Mouse (Mus musculus): ENCODE results near the gene Rps17.

Gene Rps17

DNA sequence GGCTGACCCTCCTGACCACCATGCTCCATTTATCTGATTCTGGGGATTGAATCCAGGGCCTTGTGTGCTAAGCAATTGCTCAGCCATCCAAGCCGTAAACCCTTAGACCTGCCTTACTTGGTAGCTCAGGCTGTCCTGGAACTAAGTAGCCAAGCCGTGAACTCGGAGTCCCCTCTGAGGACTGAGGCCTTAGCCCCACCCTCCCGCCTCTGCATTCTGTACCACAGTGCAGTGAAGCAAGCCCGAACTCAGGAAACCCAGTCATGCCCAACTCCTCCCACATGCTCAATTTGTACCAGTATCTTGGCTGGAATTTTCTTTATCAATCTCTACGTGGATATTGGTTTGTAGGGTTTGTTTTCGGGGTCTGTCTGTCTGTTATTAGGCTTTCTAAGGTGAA lies 13.2 kb downstream of the Rps17 start:
- DNase-seq (ENCODE audit: low read depth, low spot score) = no peak

- DNase-seq (ENCODE audit: low read depth, low spot score) = no peak
These were observed 14.3 kb downstream of the Rps17 start for GRCm38 (mm10) chr7:81330767-81331166.

- DNase-seq (ENCODE audit: low read depth, low spot score) = no peak
These were observed 17.4 kb downstream of the Rps17 start for GRCm38 (mm10) chr7:81327661-81328060.

DNA sequence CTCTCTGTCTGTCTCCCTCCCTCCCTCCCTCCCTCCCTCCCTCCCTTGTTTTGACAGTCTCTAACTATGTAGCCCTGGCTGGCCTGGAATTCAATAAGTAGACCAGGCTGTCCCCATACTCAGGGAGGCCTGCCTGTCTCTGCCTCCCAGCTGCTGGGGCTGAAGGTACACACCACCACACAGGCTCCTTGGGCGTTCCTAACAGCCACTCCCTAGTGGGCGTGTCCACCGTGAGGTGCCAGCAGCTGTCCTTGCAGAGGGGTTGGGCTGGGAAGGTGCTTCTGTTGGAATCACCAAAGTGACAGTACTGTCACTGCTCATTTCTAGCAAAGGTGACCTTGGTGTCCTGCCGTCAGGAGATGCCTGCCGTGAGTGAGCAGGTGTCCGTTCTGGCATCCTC lies 18.2 kb downstream of the Rps17 start:
- no peak for DNase-seq (ENCODE audit: low read depth, low spot score)

DNA sequence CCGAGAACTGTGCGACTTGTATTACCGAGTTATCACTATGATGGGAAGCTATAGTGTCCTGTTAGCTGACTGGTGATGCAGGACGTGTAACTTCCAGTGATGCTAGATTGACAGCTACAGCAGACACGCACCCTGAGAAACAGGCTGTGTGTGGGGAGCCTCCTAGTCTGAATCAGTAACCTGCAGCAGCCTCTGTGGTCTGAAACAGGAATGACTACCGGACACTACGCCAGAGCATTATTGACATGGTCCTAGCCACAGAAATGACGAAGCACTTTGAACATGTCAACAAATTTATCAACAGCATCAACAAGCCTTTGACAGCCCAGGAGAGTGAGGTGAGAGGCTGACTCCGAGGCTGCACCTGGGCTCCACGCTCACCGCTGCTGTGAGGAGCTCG lies 19.0 kb downstream of the Rps17 start:
- no peak for DNase-seq (ENCODE audit: low read depth, low spot score)

DNA sequence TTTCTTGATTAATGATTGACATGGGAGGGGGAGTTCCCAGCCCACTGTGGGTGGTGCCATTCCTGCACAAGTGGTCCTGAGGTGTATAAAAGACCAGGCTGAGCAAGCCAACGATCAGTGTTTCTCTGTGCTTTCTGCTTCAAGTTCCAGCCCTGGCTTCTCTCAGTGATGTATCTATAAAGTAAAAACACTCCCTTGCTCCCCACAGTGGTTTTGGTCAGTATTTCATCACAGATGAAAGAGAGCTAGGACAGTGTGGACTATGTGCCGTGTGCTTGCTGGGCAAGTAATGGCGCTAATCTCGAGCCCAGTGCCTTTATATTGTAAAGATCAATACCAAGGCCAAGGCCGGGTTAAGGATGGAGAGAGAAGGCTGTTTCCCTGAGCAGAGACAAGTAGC lies 23.3 kb downstream of the Rps17 start:
- DNase-seq (ENCODE audit: low read depth, low spot score) = no peak

GRCm38 (mm10) chr7:81319749-81320148 lies 25.3 kb downstream of the Rps17 start:
- DNase-seq (ENCODE audit: low read depth, low spot score) = no peak

GRCm38 (mm10) chr7:81315583-81315982 lies 29.5 kb downstream of the Rps17 start:
- no peak for DNase-seq (ENCODE audit: low read depth, low spot score)

DNA sequence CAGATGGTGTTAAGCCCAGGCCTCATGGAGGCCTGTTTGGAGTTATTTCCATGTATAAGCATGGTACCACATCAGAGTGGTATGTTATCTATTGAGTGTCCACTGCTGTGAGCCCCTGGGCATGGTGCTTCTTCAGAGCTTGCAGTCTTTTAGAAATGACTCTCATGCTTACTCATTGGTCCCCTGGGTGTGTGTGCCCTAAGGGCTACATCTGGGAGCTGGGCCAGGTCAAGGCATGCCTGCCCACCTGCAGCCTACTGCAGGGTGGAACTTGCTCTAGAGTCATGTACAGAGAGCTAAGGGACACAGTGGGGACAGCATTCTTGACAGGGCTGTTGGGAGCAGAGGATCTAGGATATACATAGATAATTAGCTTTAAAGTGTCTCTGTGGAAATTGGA lies 33.5 kb downstream of the Rps17 start:
- DNase-seq (ENCODE audit: low read depth, low spot score) = no peak

DNA sequence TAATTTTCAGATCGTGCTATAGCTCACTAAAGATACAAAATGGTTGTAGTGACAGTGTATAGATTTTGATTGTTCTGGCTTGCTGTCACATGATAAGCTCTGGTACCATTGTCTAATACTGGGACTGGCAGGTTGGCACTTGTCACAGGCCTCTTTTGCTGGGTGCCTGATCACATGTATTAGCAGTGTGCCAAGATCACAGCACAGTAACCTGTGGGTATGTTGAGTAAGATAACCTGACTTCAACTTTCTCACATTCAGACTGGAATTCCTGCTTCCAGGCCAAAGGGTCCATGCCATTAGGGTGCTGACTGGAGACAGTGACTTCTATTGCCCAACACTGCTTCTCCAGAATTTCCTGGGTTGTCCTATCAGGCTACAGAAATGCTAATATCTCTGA lies 33.9 kb downstream of the Rps17 start:
- DNase-seq (ENCODE audit: low read depth, low spot score) = no peak

- no peak for DNase-seq (ENCODE audit: low read depth, low spot score)
These were observed 35.8 kb downstream of the Rps17 start for GRCm38 (mm10) chr7:81309247-81309646.

DNA sequence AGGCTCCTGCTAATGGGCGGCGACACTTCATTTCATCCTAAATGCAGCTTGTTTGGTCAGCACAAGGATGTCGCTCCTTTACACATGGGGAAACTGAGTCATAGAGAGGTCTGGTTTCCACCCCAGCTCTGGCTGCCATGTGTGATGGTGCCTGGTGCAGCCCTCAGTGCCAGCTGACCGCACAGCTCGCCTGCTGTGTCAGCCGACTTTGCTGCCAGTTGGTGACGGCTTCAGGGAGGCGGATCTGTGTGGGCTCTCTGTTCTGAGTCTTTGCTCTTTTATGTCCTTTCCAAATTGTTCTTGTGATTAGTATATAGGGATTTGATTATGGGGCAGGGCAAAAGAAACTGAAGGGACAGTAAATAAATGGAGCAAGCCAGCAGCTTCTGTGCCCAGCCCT lies 37.3 kb downstream of the Rps17 start:
- DNase-seq (ENCODE audit: low read depth, low spot score) = no peak

GRCm38 (mm10) chr7:81304675-81305074 lies 40.4 kb downstream of the Rps17 start:
- no peak for DNase-seq (ENCODE audit: low read depth, low spot score)

DNA sequence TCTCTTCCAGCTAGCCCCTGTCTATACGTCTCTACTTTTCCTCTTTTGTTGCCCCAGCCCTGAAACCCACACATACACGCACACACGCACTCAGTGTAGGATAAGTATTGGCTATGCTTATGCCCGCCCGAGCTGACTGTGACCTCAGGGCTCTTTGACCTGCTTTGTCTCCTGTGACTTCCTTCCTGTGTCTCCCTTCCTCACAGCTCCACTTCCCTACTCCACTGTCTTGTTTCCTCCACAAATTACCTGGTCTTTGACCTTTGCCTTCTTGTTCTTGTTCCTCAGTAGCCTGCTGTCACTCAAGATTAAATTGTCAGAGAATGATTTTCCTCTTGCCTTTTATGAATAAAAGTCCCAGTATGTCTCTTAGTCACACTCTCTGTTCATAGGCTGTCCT lies 41.0 kb downstream of the Rps17 start:
- DNase-seq (ENCODE audit: low read depth, low spot score) = no peak

DNA sequence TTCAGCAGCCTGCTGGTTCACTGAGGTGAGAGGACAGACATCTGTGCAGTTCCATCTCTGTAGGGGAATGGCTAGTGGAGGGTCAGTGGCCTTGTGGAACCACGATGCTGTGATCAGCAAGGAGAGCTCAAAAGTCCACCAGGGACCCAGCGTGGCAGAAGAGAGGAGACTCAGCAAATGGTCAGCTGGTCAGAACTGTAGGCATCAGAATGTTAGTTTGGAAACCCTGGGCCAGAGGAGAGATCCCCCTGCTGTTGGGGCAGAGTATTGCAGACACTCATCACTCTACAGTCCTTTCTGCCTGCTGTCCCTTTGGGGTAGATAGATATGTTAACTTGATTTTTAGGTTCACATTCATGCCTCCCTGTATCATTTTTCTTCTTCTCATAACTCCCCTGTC lies 41.4 kb downstream of the Rps17 start:
- no peak for DNase-seq (ENCODE audit: low read depth, low spot score)

- no peak for DNase-seq (ENCODE audit: low read depth, low spot score)
These were observed 43.7 kb downstream of the Rps17 start for GRCm38 (mm10) chr7:81301323-81301722.

GRCm38 (mm10) chr7:81298206-81298605 lies 46.8 kb downstream of the Rps17 start:
- DNase-seq (ENCODE audit: low read depth, low spot score) = no peak

- DNase-seq (ENCODE audit: low read depth, low spot score) = no peak
These were observed 49.9 kb downstream of the Rps17 start for GRCm38 (mm10) chr7:81295169-81295568.

All from c-Kit-negative CD71-positive TER-119-positive erythroid progenitor cells, embryonic 14.5 days (primary cell).